Mouse (Mus musculus) frontal cortex, postnatal 36 days (tissue): Measurements from ENCODE around the gene Nat9.

Source experiments
- DNase-seq, 2 experiments: peaks; one replicate each; pipeline ENCODE4 v3.0.0; 2022; ENCODE audit warnings: low spot score in 2 of 2

The Nat9 gene

DNA sequence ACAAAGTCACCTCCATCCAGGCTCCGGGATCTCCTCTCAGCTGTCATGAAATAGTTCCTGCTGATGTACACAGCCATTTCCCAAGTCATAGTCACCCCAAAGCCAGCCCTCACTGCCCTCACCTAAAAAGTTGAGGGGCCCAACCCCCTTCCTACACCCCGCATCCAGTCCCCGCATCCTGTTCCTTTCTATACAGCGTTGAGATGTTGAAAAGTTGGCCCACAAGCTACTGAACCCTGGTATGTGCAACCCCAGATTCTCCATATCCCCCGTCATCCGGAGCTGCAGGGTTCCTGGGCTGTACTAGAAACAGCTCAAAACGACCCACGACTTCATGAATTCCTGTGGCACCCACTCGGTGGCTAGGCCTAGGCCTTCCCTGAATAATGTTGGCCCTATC, 34.6 kb downstream of the Nat9 start:
- no peak for DNase-seq

DNA sequence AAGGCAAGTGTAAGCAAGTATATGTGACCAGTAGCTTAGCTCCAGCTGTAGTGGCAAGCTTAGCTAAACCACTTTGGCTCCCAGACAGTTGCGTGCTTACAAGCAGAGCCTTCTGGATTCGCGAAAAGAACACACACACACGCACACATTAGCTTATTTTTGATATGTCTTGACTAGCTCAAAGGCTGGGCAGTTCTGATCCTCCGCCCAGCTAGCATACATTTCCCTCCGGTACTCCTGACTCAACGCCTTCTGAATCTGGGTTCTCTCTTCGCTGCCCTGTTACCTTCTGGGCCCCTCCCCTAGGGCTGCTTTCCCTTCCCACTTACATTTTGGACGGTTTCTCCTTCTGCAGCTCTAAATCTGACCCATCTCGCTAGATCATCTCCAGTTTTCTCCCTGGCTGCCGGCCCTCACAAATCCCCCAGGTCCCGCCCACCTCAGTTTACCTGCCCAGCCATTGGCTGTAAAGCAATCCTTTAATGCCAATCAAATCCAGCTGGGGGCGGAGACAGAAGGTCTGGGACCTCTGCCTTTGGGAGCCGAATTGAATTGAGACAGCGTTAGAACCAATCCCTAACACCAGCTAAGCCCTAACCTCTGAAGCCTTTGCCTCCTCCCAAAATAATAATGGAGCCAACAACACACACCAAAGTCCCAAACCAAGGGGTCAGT, 35.8 kb downstream of the Nat9 start:
- no peak for DNase-seq

DNA sequence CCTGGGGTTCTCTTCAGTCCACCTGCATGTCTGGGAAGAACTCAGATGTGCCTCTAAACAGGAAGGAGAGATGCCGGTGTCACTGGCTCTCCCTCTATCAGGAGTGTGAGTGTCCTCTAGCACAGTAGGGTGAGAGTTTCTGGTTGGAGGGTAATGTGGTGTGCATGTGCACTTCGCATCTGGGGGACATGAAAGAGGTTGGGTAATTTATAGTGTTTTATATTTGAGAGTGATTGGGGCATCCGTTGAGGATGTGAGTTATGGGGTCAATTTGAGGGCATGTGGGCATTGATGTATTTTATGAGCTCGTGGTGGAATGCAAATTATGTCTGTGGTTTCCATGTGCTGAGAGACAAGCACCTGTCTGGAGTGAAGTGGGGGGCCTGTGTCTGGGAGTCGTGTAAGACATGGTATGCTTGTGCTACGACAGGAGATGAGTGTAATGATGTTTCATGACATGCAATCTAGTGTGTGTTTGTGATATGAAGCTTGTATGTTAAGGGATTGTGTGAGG, 36.9 kb downstream of the Nat9 start:
- no peak for DNase-seq

GRCm38 (mm10) chr11:115147813-115148212, 39.8 kb downstream of the Nat9 start:
- DNase-seq, result no peak

GRCm38 (mm10) chr11:115141970-115142369, 45.7 kb downstream of the Nat9 start:
- DNase-seq, result no peak

DNA sequence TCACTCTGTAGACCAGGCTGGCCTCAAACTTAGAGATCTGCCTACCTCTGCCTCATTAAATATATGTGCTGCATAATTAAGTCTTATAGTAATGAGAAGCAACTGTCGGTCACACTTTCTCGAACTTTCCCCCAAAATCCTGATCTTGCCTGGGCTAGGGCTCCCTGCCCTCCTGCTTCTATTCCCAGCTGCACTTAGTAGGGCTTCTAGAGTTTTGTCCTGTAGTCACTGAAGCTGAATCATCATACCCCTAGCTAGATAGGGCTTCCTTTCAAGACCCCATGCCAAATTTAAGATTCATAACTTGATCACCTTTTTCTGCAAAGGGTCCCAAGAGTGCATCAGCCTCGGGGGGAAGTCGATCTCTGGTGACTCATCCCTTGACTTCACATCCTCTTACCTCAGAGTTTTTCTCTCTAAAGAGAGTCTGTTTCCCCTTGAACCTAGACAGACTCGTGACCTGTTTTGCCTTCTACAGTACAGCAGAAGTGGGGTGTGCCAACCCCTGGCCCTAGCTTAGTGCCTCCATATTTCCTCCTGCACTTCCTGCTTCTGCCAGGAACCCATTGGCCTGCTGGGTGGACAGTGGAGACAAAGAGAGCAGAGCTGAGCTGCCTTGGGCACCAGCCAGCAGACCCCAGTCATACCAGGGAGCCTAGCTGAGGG, 48.9 kb downstream of the Nat9 start:
- no peak for DNase-seq

DNA sequence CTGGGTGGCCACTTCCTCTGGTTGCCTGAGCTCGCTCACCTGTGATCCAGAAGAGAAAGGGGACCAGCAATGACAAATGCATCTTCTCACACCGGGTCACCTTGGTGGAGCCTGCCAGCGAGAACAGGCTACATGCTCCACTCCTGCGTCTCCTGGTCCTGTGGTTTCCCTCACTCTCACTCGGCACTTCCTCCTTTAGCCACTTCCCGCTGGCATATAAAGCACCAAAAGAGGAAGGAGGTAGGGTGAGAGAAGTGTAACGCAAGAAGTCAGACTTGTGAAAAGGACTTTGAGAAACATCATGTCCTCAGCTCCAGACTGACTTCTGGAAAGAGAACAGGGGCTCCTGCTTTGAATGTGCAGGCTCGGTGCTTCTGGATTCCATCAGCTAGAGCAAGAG, 53.9 kb downstream of the Nat9 start, which contains the start of gene Cd300lf:
TSS of gene Cd300lf (minus strand) at position 193 of the 400 bp plus-strand sequence.
- DNase-seq, result no peak
